Mouse (Mus musculus): ENCODE data around the gene Tdpoz4.
"Not testable (repeated sequence)": the region's sequence is repeated elsewhere in the genome, so short reads cannot be mapped to it uniquely, and the experiment has no call there.

Gene Tdpoz4

GRCm38 (mm10) chr3:93796098-93796497, at the start of gene Tdpoz4:
Gene Tdpoz4, plus strand, starts transcription at chr3:93796398.
- DNase-seq (ENCODE audit: low spot score in 2 of 2): not testable (repeated sequence)

- not testable (repeated sequence) for DNase-seq (ENCODE audit: low spot score in 2 of 2)
These were observed 42.2 kb upstream of the Tdpoz4 start for GRCm38 (mm10) chr3:93754022-93754421.

GRCm38 (mm10) chr3:93772700-93773099, 23.5 kb upstream of the Tdpoz4 start, which contains the start of gene Gm5773:
Gene Gm5773, plus strand, starts transcription at chr3:93773000.
- not testable (repeated sequence) for DNase-seq (ENCODE audit: low spot score in 2 of 2)

GRCm38 (mm10) chr3:93813341-93813740, 17.1 kb downstream of the Tdpoz4 start:
- not testable (repeated sequence) for DNase-seq (ENCODE audit: low spot score in 2 of 2)

GRCm38 (mm10) chr3:93825720-93826119, 29.5 kb downstream of the Tdpoz4 start, which contains the start of gene Tdpoz3:
Gene Tdpoz3, plus strand, starts transcription at chr3:93826020.
- DNase-seq (ENCODE audit: low spot score in 2 of 2): not testable (repeated sequence)
